ENCODE assay signal across 16 mouse cellular contexts in the genomic region with DNA sequence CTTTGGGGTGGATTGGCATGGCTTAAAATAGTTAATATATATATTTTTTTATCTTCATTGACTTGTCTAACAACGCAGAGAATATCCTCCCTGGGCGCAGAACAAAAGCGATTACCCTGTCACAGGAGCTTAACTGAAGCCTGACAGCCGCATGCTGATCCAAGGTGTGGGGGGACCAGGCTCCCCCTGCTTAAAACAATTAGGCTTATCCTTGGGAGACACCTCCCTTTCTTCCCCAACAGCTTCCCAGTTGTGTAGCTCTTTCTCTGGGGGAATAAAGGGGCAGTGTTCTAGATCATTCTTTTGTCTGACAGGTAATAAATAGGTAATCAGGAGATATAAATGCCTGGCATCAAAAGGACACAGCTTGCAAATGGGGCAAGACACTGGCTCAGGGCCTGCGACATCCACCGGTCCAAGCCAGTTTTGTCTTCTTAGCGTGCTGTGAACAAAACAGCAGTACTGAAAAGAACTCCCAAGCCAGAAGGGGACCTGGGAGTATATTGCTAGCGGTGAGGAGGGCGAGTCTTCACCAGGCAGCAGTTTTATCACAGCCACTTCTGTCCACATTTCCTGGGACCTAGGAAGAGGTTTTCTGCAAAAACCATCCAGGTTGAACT.
DNase-seq lines count a peak whose midpoint lies in the region; ATAC-seq lines count a peak whose summit lies in the region.
"Had no signal": no experiment of that assay in that cellular context is flagged by ENCODE, and none has a peak within 500 bp of the region (broad histone marks: within the 10 kb centered on the region; RNA-seq: fewer than 3 reads in every experiment).

No protein-coding gene starts in this region.

- H3K9ac ChIP-seq in hindbrain, embryonic 13.5 days: no peak overlapping the region; the same call in 1 of the 2 replicates
- H3K9ac ChIP-seq in hindbrain, embryonic 11.5 days (ENCODE audit: low read depth, low read length): no peak overlapping the region
- no peak overlapping the region for H3K9ac ChIP-seq in forebrain, embryonic 16.5 days (replicated peaks; ENCODE audit: low read depth, low read length)
- H3K9ac ChIP-seq in neural tube, embryonic 14.5 days (replicated peaks; ENCODE audit: low read depth, low read length): no peak overlapping the region
- H3K9ac ChIP-seq: lung, embryonic 14.5 days had no signal

- no peaks in the 10 kb centered on the region for H3K9me3 ChIP-seq in hindbrain, embryonic 13.5 days
- H3K9me3 ChIP-seq in hindbrain, embryonic 11.5 days (ENCODE audit: control insufficient read depth, low read length): no peaks in the 10 kb centered on the region
- no peaks in the 10 kb centered on the region for H3K9me3 ChIP-seq in forebrain, embryonic 16.5 days (ENCODE audit: control insufficient read depth, low read length)
- no peaks in the 10 kb centered on the region for H3K9me3 ChIP-seq in neural tube, embryonic 14.5 days (ENCODE audit: control insufficient read depth, low read length)

- H3K4me1 ChIP-seq in hindbrain, embryonic 13.5 days (replicated peaks): peaks cover 19% of the 10 kb centered on the region
- no peaks in the 10 kb centered on the region for H3K4me1 ChIP-seq in hindbrain, embryonic 11.5 days (replicated peaks; ENCODE audit: control insufficient read depth, insufficient read depth, low read length)
- peaks cover 27% of the 10 kb centered on the region for H3K4me1 ChIP-seq in forebrain, embryonic 16.5 days (replicated peaks; ENCODE audit: control insufficient read depth, insufficient read depth, low read length)
- H3K4me1 ChIP-seq in neural tube, embryonic 14.5 days (ENCODE audit: control insufficient read depth, insufficient read depth, low read length): peaks cover 10% of the 10 kb centered on the region; the same call in 1 of the 2 replicates

- no peak overlapping the region for H3K4me3 ChIP-seq in hindbrain, embryonic 13.5 days
- H3K4me3 ChIP-seq in hindbrain, embryonic 11.5 days (ENCODE audit: low read depth, low read length): no peak overlapping the region
- no peak overlapping the region for H3K4me3 ChIP-seq in forebrain, embryonic 16.5 days (replicated peaks; ENCODE audit: low read length)
- no peak overlapping the region for H3K4me3 ChIP-seq in neural tube, embryonic 14.5 days (ENCODE audit: low read depth, low read length)

- DNase-seq in hindbrain, embryonic 11.5 days (ENCODE audit: low spot score): no peak
- peak; percentile 39 for DNase-seq in ZHBTc4 (ENCODE audit: low read depth, low spot score)
- DNase-seq in gastrocnemius, postnatal 14 days: no peak
- DNase-seq in layer of hippocampus, postnatal 36 days: no peak
- DNase-seq in ovary, postnatal 14 days (ENCODE audit: low spot score): no peak
- DNase-seq: cerebellum, adult 9-11 months; gastrocnemius, postnatal 10 days; kidney, adult 18-20 months; kidney, postnatal 4 days; lung, embryonic 14.5 days; thymus, postnatal 25 days had no signal

- no peak for ATAC-seq in hindbrain, embryonic 13.5 days (ENCODE audit: low FRiP score)
- ATAC-seq in hindbrain, embryonic 11.5 days (ENCODE audit: low FRiP score): no peak
- peak; percentile 76 for ATAC-seq in forebrain, embryonic 16.5 days
- no peak for ATAC-seq in neural tube, embryonic 14.5 days (ENCODE audit: low read depth)
- ATAC-seq: Patski had no signal

- WGBS in hindbrain, embryonic 13.5 days: 21% methylated on average over 9 of the region's 9 CpGs
- WGBS in hindbrain, embryonic 11.5 days: 31% methylated on average over 9 of the region's 9 CpGs
- 7% methylated on average over 9 of the region's 9 CpGs for WGBS in forebrain, embryonic 16.5 days
- WGBS in neural tube, embryonic 14.5 days: 14% methylated on average over 9 of the region's 9 CpGs

- intact Hi-C loops in gastrocnemius, postnatal 14 days (cut with DNase I; ENCODE audit: low total_unique reads): no loop called here

- no peaks in the 10 kb centered on the region for H3K36me3 ChIP-seq in hindbrain, embryonic 13.5 days
- H3K36me3 ChIP-seq in hindbrain, embryonic 11.5 days (ENCODE audit: control insufficient read depth, insufficient read depth, low read length): no peaks in the 10 kb centered on the region
- H3K36me3 ChIP-seq in forebrain, embryonic 16.5 days (ENCODE audit: control insufficient read depth, insufficient read depth): no peaks in the 10 kb centered on the region
- H3K36me3 ChIP-seq in neural tube, embryonic 14.5 days (ENCODE audit: control insufficient read depth, insufficient read depth, low read length): no peaks in the 10 kb centered on the region

- H3K4me2 ChIP-seq in hindbrain, embryonic 13.5 days: no peak overlapping the region
- H3K4me2 ChIP-seq in hindbrain, embryonic 11.5 days (replicated peaks; ENCODE audit: low read depth, low read length): no peak overlapping the region
- no peak overlapping the region for H3K4me2 ChIP-seq in forebrain, embryonic 16.5 days (ENCODE audit: low read length)
- no peak overlapping the region for H3K4me2 ChIP-seq in neural tube, embryonic 14.5 days (ENCODE audit: low read depth, low read length)
- H3K4me2 ChIP-seq: lung, embryonic 14.5 days had no signal

- H3K27me3 ChIP-seq in hindbrain, embryonic 13.5 days: no peaks in the 10 kb centered on the region
- H3K27me3 ChIP-seq in hindbrain, embryonic 11.5 days (ENCODE audit: control insufficient read depth, insufficient read depth, low read length): no peaks in the 10 kb centered on the region
- H3K27me3 ChIP-seq in forebrain, embryonic 16.5 days (replicated peaks; ENCODE audit: control insufficient read depth, insufficient read depth, low read length): no peaks in the 10 kb centered on the region
- no peaks in the 10 kb centered on the region for H3K27me3 ChIP-seq in neural tube, embryonic 14.5 days (ENCODE audit: control insufficient read depth, insufficient read depth, low read length)
- H3K27me3 ChIP-seq: Patski had no signal

- peak overlapping the region; percentile 61 for H3K27ac ChIP-seq in hindbrain, embryonic 13.5 days
- H3K27ac ChIP-seq in hindbrain, embryonic 11.5 days (ENCODE audit: low read depth, low read length): no peak overlapping the region
- peak overlapping the region; percentile 65 for H3K27ac ChIP-seq in forebrain, embryonic 16.5 days (ENCODE audit: low read length)
- H3K27ac ChIP-seq in neural tube, embryonic 14.5 days (ENCODE audit: low read depth, low read length): 0 out of 2 replicates have a peak overlapping the region, but pooled peaks have one; percentile 36
- H3K27ac ChIP-seq: macrophage had no signal
